Mouse (Mus musculus) C2C12 (cell line): Measurements from ENCODE around the gene Tnip2. TPM values are rescaled to one million over a fixed set of nuclear protein-coding genes. Genes with fewer than 3 reads are reported as not detected.

ENCODE experiments used
- H3K27me3 ChIP-seq: one replicate; pipeline ENCODE4 v1.6.1; 2011; ENCODE audit not compliant: control insufficient read depth, insufficient read depth, insufficient read length
- H3K36me3 ChIP-seq: one replicate; pipeline ENCODE4 v1.6.1; 2011; ENCODE audit not compliant: control insufficient read depth, insufficient read depth
- H3K4me3 ChIP-seq: one replicate; pipeline ENCODE4 v1.5.1; 2011; ENCODE audit warnings: mild to moderate bottlenecking, control low read depth; ENCODE audit not compliant: poor library complexity, insufficient read depth, severe bottlenecking
- H3K79me2 ChIP-seq: one replicate; pipeline ENCODE4 v1.6.1; 2011; ENCODE audit not compliant: control insufficient read depth, insufficient read depth
- H3K79me3 ChIP-seq: one replicate; pipeline ENCODE4 v1.6.1; 2011; ENCODE audit warnings: low read depth, control low read depth
- H3ac ChIP-seq: one replicate; pipeline ENCODE3; 2011; ENCODE audit warnings: low read depth; ENCODE audit not compliant: control insufficient read depth, insufficient read length
- CEBPB ChIP-seq: IDR thresholded peaks from one replicate; pipeline ENCODE4 v1.6.1; 2011; ENCODE audit warnings: low read depth, mild to moderate bottlenecking, control low read depth, moderate library complexity
- CTCF ChIP-seq: IDR thresholded peaks from one replicate; pipeline ENCODE4 v1.5.1; 2011; ENCODE audit not compliant: control insufficient read depth, insufficient read depth, insufficient read length
- FOSL1 ChIP-seq: IDR thresholded peaks from one replicate; pipeline ENCODE4 v1.8.0; 2011; ENCODE audit warnings: mild to moderate bottlenecking, low read length; ENCODE audit not compliant: poor library complexity, insufficient read depth, severe bottlenecking
- MAX ChIP-seq: IDR thresholded peaks from one replicate; pipeline ENCODE4 v1.6.1; 2011; ENCODE audit warnings: mild to moderate bottlenecking, control low read depth
- MYOD1 ChIP-seq: IDR thresholded peaks from one replicate; pipeline ENCODE4 v1.6.1; 2011; ENCODE audit warnings: low read depth; ENCODE audit not compliant: control insufficient read depth, insufficient read length
- MYOG ChIP-seq: IDR thresholded peaks from one replicate; pipeline ENCODE4 v1.6.1; 2011; ENCODE audit not compliant: control insufficient read depth, insufficient read length; ENCODE audit errors: extremely low read depth
- USF1 ChIP-seq: IDR thresholded peaks from one replicate; pipeline ENCODE4 v1.6.1; 2011; ENCODE audit warnings: low read depth, mild to moderate bottlenecking, control low read depth, moderate library complexity
- polyA plus RNA-seq: library from polyadenylated mRNA; unstranded; fragments of >200 nt; fragmentation: generic; extraction: Trizol; gene quantifications from one replicate; pipeline ENCODE4 v1.2.1, GENCODE M21; 2012; ENCODE audit warnings: missing spikeins

Gene Tnip2
- polyA plus RNA-seq, 1 experiment, result 9.3 TPM

GRCm38 (mm10) chr5:34488741-34489417, 24.9 kb downstream of the Tnip2 start:
- Histone ChIP-seq H3K36me3 (peaks cover 6% of the 10 kb centered on the region), H3K27me3 (no peaks in the 10 kb centered on the region), H3ac (no peak overlapping the region), H3K79me3 (no peaks in the 10 kb centered on the region), H3K4me3 (no peak overlapping the region), H3K79me2 (no peaks in the 10 kb centered on the region)
- no peak for TF ChIP-seq CEBPB
- TF ChIP-seq MYOG, result no peak
- no peak for TF ChIP-seq USF1

GRCm38 (mm10) chr5:34487320-34488090, 26.3 kb downstream of the Tnip2 start:
- Histone ChIP-seq H3ac (no peak overlapping the region), H3K36me3 (peaks cover 6% of the 10 kb centered on the region), H3K79me2 (no peaks in the 10 kb centered on the region), H3K27me3 (no peaks in the 10 kb centered on the region), H3K4me3 (no peak overlapping the region), H3K79me3 (no peaks in the 10 kb centered on the region)
- TF ChIP-seq CEBPB, result no peak
- TF ChIP-seq MAX, result no peak
- TF ChIP-seq FOSL1, result no peak
- TF ChIP-seq CTCF, result no peak
- TF ChIP-seq USF1, result no peak
- TF ChIP-seq MYOG, result no peak
- no peak for TF ChIP-seq MYOD1

GRCm38 (mm10) chr5:34485731-34486130, 28.1 kb downstream of the Tnip2 start:
- H3K27me3 ChIP-seq, result no peaks in the 10 kb centered on the region
- no peak overlapping the region for H3K4me3 ChIP-seq
- no peaks in the 10 kb centered on the region for H3K79me2 ChIP-seq
- no peaks in the 10 kb centered on the region for H3K79me3 ChIP-seq
- peaks cover 18% of the 10 kb centered on the region for H3K36me3 ChIP-seq
- no peak overlapping the region for H3ac ChIP-seq
- no peak for TF ChIP-seq CEBPB
- no peak for TF ChIP-seq CTCF

GRCm38 (mm10) chr5:34480926-34481325, 32.9 kb downstream of the Tnip2 start:
- H3K79me3 ChIP-seq, result no peaks in the 10 kb centered on the region
- TF ChIP-seq FOSL1, result no peak
- TF ChIP-seq CEBPB, result no peak
- no peak for TF ChIP-seq MYOD1
- TF ChIP-seq MAX, result no peak
- no peak for TF ChIP-seq USF1
- TF ChIP-seq MYOG, result no peak
- no peak for TF ChIP-seq CTCF
- H3K79me2 ChIP-seq, result no peaks in the 10 kb centered on the region
- no peak overlapping the region for H3ac ChIP-seq
- peaks cover 46% of the 10 kb centered on the region for H3K36me3 ChIP-seq
- no peak overlapping the region for H3K4me3 ChIP-seq
- H3K27me3 ChIP-seq, result no peaks in the 10 kb centered on the region

GRCm38 (mm10) chr5:34468039-34468775, 45.6 kb downstream of the Tnip2 start:
- Histone ChIP-seq H3K4me3 (no peak overlapping the region), H3K27me3 (no peaks in the 10 kb centered on the region), H3K36me3 (peaks cover 37% of the 10 kb centered on the region), H3ac (no peak overlapping the region), H3K79me2 (no peaks in the 10 kb centered on the region), H3K79me3 (no peaks in the 10 kb centered on the region)
- TF ChIP-seq CTCF, result no peak

- H3ac ChIP-seq, result no peak overlapping the region
- no peaks in the 10 kb centered on the region for H3K79me2 ChIP-seq
- TF ChIP-seq MYOD1 (no peak), MYOG (no peak), MAX (no peak), FOSL1 (no peak), CTCF (no peak), CEBPB (no peak), USF1 (no peak)
- H3K79me3 ChIP-seq, result no peaks in the 10 kb centered on the region
- H3K4me3 ChIP-seq, result no peak overlapping the region
- H3K36me3 ChIP-seq, result peaks cover 51% of the 10 kb centered on the region
- no peaks in the 10 kb centered on the region for H3K27me3 ChIP-seq
Measured at GRCm38 (mm10) chr5:34466648-34467047, 47.1 kb downstream of the Tnip2 start.
